Mouse (Mus musculus) liver (tissue): Measurements from ENCODE around the gene A630001G21Rik.
A peak's percentile ranks its signal among the peaks of the same experiment; 100 is the strongest.

Experiments used
- DNase-seq: peaks from one replicate; pipeline ENCODE4 v3.0.0-alpha.2; 2020; ENCODE audit warnings: mixed read lengths

The A630001G21Rik gene

GRCm38 (mm10) chr1:85732581-85732980, 45.9 kb downstream of the A630001G21Rik start:
- no peak for DNase-seq

- no peak for DNase-seq
These were observed 48.0 kb downstream of the A630001G21Rik start for GRCm38 (mm10) chr1:85730471-85730870.

GRCm38 (mm10) chr1:85720220-85720893, 58.1 kb downstream of the A630001G21Rik start:
- DNase-seq: no peak

- DNase-seq: no peak
These were observed 59.4 kb downstream of the A630001G21Rik start for GRCm38 (mm10) chr1:85719049-85719448.

GRCm38 (mm10) chr1:85716447-85717027, 61.9 kb downstream of the A630001G21Rik start:
- no peak for DNase-seq

GRCm38 (mm10) chr1:85714501-85714900, 63.9 kb downstream of the A630001G21Rik start:
- no peak for DNase-seq

- no peak for DNase-seq
These were observed 71.7 kb downstream of the A630001G21Rik start for GRCm38 (mm10) chr1:85706754-85707153.

GRCm38 (mm10) chr1:85705552-85705951, 72.9 kb downstream of the A630001G21Rik start:
- no peak for DNase-seq

- peak; percentile 92 for DNase-seq
These were observed 74.9 kb downstream of the A630001G21Rik start for GRCm38 (mm10) chr1:85703245-85704186.

GRCm38 (mm10) chr1:85702531-85702930, 75.9 kb downstream of the A630001G21Rik start:
- no peak for DNase-seq

- no peak for DNase-seq
These were observed 80.5 kb downstream of the A630001G21Rik start for GRCm38 (mm10) chr1:85697721-85698493.

GRCm38 (mm10) chr1:85695646-85696045, 82.8 kb downstream of the A630001G21Rik start:
- DNase-seq: no peak

- peak; percentile 7 for DNase-seq
These were observed 85.2 kb downstream of the A630001G21Rik start for GRCm38 (mm10) chr1:85693280-85693679.

GRCm38 (mm10) chr1:85692281-85692680, 86.2 kb downstream of the A630001G21Rik start:
- no peak for DNase-seq

GRCm38 (mm10) chr1:85690544-85690943, 87.9 kb downstream of the A630001G21Rik start:
- no peak for DNase-seq

GRCm38 (mm10) chr1:85687346-85687745, 91.1 kb downstream of the A630001G21Rik start:
- DNase-seq: no peak

GRCm38 (mm10) chr1:85686666-85687065, 91.8 kb downstream of the A630001G21Rik start:
- DNase-seq: no peak

- no peak for DNase-seq
These were observed 98.2 kb downstream of the A630001G21Rik start for GRCm38 (mm10) chr1:85680226-85680625.
